Mouse (Mus musculus) adrenal gland, postnatal 0 days (tissue): Measurements from ENCODE around the gene Gm8246. TPM values are rescaled to one million over a fixed set of nuclear protein-coding genes. Genes with fewer than 3 reads are reported as not detected.

Experiments used
- polyA plus RNA-seq: library from polyadenylated mRNA; unstranded; fragments of >200 nt; fragmentation: Nextera tagmentation; extraction: Ambion mirVana; gene quantifications from 2 replicates; pipeline ENCODE4 v1.2.1, GENCODE M21; 2015

Gene Gm8246
- not detected in 2 replicates for polyA plus RNA-seq

DNA sequence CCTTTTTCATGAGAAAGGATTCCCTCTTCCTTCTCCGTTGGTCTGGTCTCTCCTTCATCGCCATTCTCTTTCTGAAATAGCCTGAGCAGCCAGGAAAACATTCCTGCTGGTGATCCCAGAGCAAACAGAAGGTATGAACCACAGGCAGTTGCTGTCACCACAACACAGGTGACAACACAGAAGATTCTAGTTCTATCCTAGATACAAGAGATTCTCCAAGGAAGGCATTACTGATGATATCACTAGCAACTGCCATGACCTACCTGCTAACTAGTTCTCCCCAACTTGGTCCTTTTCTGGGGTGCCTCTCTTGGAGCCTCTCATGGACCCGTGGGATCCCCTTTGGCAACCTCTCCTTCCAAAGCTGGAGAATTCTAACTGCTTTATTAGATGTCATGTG, at the start of gene Gm8246:
Gm8246 (minus strand) TSS at position 101 of the 400 bp plus-strand sequence.

DNA sequence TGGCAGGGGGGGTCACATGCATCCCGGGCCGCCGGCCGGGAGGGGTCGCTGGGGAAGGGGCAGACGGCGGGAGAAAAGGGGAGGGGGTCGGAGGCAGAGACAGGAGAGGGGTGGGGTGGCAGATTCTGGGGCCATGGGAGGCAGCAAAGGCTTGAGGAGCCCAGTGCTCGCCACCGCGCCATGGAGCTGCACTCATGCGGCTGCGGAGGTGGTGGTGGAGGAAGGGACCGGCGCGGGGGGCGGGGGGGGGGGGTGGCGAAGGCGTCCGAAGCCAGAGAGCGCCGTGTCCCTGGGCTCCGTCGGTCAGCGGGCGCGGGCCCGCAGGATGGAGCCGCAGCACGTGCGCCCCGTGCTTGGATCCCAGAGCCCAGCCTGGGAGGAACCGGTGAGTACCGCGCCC, 23.7 kb upstream of the Gm8246 start, which contains the start of gene Gm3488:
Gm3488 (plus strand) TSS at position 301 of the 400 bp plus-strand sequence.

DNA sequence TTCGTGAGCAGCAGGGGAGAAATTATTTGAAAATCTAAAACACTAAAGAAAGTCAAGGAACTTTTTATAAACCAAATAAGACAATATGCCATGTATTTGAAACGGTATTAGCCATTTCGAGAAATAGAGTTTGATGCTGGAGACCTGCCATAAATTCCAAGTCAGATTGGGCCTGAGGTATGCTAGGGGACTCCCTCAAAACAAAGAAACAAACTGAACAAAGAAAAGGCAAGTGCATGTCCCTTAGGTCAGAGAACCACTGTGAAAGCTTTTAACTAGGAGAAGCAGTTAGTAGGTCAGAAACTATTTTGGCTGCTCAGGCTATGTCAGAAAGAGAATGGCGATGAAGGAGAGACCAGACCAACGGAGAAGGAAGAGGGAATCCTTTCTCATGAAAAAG, 6.3 kb upstream of the Gm8246 start, which contains the start of gene Gm3187:
Gm3187 (plus strand) TSS at position 301 of the 400 bp plus-strand sequence.

DNA sequence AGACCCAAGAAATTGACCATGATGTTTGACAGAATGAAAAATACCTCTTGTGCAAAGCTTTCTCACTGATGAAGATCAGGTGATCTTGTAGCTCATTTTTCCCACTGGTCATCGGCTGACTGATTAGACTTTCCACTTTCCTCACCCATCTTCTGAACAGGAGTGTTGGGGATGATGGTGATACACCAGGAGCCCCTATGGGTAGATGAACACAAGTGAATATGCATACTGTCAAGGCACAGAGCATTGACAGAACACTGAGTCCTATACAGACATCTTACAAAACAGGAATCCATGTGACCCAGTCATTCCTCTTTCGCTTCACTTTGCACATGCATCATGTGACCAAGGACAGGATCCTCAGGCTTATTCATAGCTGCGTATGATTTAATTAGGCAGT, 22.3 kb downstream of the Gm8246 start, which contains the start of gene Gm3194:
Gm3194 (minus strand) TSS at position 101 of the 400 bp plus-strand sequence.

Other genes with a start within 250 kb of the Gm8246 start
- gene Gm3526, start 217.2 kb downstream of the Gm8246 start, polyA plus RNA-seq = not detected in 2 replicates
- not detected in 2 replicates for gene Gm3542, start 142.9 kb downstream of the Gm8246 start, polyA plus RNA-seq
- 0.08 TPM in 1 of 2 replicates, not detected in the other for gene Gm3500, start 88.8 kb downstream of the Gm8246 start, polyA plus RNA-seq
- gene Gm3194, start 22.4 kb downstream of the Gm8246 start, polyA plus RNA-seq = 0.08 and 0.46 TPM in 2 replicates
- not detected in 2 replicates for gene Gm3187, start 6.4 kb upstream of the Gm8246 start, polyA plus RNA-seq
- 0.28 and 0.61 TPM in 2 replicates for gene Gm3488, start 23.8 kb upstream of the Gm8246 start, polyA plus RNA-seq
- not detected in 2 replicates for gene Gm3532, start 60.7 kb upstream of the Gm8246 start, polyA plus RNA-seq
- not detected in 2 replicates for gene Gm8265, start 155.2 kb upstream of the Gm8246 start, polyA plus RNA-seq
- gene Gm9603, start 209.6 kb upstream of the Gm8246 start, polyA plus RNA-seq = not detected in 2 replicates